Mouse (Mus musculus) kidney, adult 2 months (tissue): ENCODE data around the gene Ldha. TPM values are rescaled to one million over a fixed set of nuclear protein-coding genes. Genes with fewer than 3 reads are reported as not detected.
A peak's percentile ranks its signal among the peaks of the same experiment; 100 is the strongest.

Experiments
- DNase-seq: peaks from one replicate; pipeline ENCODE4 v3.0.0; 2021
- H3K27ac ChIP-seq: fragments of 200-500 bp; 2 replicates; pipeline ENCODE4 v1.5.1; 2012; ENCODE audit warnings: low read depth, low read length, control low read depth, inconsistent platforms; ENCODE audit not compliant: insufficient read depth
- H3K27me3 ChIP-seq: fragments of 200-500 bp; replicated peaks from 2 replicates; pipeline ENCODE4 v1.6.1; 2012; ENCODE audit warnings: mild to moderate bottlenecking, moderate library complexity, low read length, inconsistent platforms; ENCODE audit not compliant: control insufficient read depth, insufficient read depth
- H3K36me3 ChIP-seq: fragments of 200-500 bp; 2 replicates; pipeline ENCODE4 v1.6.1; 2012; ENCODE audit warnings: mild to moderate bottlenecking, moderate library complexity, low read length, inconsistent platforms; ENCODE audit not compliant: control insufficient read depth, insufficient read depth
- H3K4me1 ChIP-seq: fragments of 200-500 bp; 2 replicates; pipeline ENCODE4 v1.6.1; 2011; ENCODE audit warnings: low read length; ENCODE audit not compliant: control insufficient read depth, insufficient read depth
- H3K4me3 ChIP-seq: fragments of 200-500 bp; 2 replicates; pipeline ENCODE4 v1.5.1; 2011; ENCODE audit warnings: mild to moderate bottlenecking, low read depth, low read length, control low read depth; ENCODE audit not compliant: insufficient read depth
- CTCF ChIP-seq: fragments of 200-500 bp; conservative IDR thresholded peaks from 2 replicates; pipeline ENCODE4 v1.5.1; 2011; ENCODE audit warnings: low read depth, mild to moderate bottlenecking, control low read depth, low read length, moderate library complexity, mixed read lengths; ENCODE audit not compliant: insufficient read depth, insufficient read length
- POLR2A ChIP-seq: fragments of 200-500 bp; IDR thresholded peaks from one replicate; pipeline ENCODE4 v1.6.1; 2011; ENCODE audit warnings: low read depth, low read length, control low read depth
- WGBS: fragments of 180-500 bp; shearing (Covaris S2); methylation state at CpG from one replicate; pipeline ENCODE4 v1.1.7; 2018; 5-methylcytosine and 5-hydroxymethylcytosine counted together
- polyA plus RNA-seq: library from polyadenylated mRNA; depleted of rRNA; stranded (reverse); fragments of >200 nt; gene quantifications from 2 replicates; pipeline ENCODE4 v1.2.3, GENCODE M21; 2012; rRNA removed

The Ldha gene
- 665 and 667 TPM in 2 replicates for polyA plus RNA-seq

DNA sequence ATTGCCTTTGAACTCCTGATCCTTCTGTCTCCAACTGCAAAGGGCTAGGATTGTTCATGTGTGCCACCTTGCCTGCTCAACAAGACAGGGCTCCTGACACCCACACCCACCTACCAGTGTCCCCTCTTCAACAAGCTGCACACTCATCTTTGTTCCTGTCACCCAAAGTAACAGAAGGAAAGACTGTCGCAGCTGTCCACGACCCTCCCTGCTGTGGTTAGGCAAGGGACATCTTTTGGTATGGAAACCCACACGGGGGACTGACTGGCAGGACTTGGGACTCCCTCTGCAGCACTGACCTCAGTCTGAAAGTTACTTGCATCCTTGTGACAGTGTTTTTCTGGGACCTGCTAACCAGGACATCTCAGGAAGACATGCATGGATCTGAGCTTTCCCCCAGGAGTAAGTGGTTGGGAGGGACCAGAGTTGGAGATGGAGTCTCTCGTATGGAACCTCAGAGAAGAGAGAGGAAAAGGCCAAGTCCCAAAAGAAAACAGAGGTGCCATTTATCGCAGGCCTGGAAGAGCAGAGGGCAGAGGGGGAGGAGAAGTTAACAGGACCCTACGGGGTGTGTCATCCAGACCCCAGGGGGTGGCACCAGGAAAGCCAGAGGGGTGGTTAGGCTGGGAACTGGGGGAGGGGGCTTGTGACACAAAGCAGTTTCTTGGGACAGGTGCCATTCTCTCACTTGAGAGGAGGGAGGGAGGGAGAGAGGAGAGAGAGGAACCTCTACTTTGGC lies at the start of gene Ldha:
Gene Ldha (plus strand): TSS at position 689 of the 739 bp plus-strand sequence.
- no peaks in the 10 kb centered on the region for H3K27me3 ChIP-seq
- H3K4me3 ChIP-seq, result no peak within 1 kb of the TSS
- H3K27ac ChIP-seq, result peak within 1 kb of the TSS; percentile 99
- H3K4me1 ChIP-seq, result peaks cover 25% of the 10 kb centered on the region
- 72% methylated on average over 6 of the region's 6 CpGs for WGBS
- TF ChIP-seq POLR2A (no peak), CTCF (no peak)
- no peak for DNase-seq
- no peaks in the 10 kb centered on the region for H3K36me3 ChIP-seq

DNA sequence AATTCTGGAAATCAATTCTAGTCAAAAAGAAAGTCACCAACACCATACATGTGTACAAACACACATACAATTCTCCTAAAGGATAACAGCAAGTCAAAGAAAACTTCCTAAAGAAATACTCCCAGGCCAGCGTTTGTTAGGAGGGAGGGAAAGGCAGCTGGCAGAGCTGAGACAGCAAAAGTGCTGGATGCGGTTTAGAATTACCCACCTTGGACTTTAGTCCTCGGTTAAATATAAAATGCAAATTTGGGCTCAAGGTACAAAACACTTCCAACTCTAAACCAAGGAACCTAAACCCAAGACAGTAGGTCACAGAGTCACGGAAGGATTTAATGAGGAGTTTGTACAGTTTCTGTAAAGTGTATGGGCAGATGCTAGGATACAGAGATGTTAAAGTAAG lies 47.4 kb upstream of the Ldha start:
- WGBS, result 39% methylated on average over 4 of the region's 4 CpGs
- Histone ChIP-seq H3K27me3 (no peaks in the 10 kb centered on the region), H3K4me3 (peak overlapping the region; percentile 6; the same call in 1 of the 2 replicates), H3K27ac (0 out of 2 replicates have a peak overlapping the region, but pooled peaks have one; percentile 27), H3K36me3 (peaks cover 3% of the 10 kb centered on the region; the same call in 1 of the 2 replicates), H3K4me1 (peaks cover 6% of the 10 kb centered on the region; the same call in 1 of the 2 replicates)
- DNase-seq, result peak; percentile 77
- TF ChIP-seq POLR2A, result no peak
- no peak for TF ChIP-seq CTCF

DNA sequence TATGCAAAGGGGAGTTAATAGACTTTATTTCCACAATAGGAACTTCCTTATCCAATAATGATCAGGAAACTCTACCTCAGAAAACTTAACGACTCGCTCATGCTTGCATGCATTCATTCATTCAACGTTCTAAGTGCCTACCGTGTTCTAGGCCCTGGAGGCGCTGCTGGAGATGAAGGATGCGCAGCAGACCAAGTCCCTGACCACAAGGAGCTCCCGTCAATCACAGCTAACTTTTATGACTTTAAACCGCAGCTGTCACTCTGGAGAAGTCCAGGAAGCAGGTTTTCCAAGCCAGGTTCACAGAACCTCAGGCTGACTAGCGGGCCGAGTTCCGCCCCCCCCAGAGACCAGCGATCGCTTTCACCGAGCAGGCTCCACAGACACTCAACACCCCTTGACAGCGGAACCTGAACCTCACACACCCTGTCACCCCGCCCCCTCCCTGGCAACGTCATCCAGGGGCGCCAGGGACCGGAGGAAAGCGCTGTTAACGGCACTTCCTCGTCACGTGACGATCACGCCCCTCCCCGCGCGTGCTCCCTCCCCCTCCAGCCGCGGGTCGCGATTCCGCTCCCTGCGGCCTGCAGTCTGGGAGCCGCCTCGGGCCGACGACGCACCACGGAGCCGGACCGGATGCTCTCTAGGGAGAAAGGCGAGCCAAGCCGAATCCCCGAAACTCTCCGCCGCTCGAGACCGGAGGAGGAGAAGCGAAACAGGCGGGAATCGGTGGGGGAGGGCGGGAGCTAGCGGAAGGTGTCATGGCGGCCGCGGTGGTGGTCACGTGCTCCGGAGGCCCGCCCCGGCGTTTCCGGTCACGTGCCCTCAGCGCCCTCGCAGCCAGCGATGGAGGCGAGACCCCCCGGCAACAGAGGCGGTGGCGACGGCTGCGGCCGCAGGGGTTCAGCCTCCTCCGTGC lies 45.7 kb upstream of the Ldha start, which contains the start of the genes Hps5 and Gtf2h1:
Gene Hps5 (minus strand): TSS at position 778 of the 919 bp plus-strand sequence.
Gene Gtf2h1 (plus strand): TSS at position 817 of the 919 bp plus-strand sequence.
- WGBS, result under 1% methylated on average over 74 of the region's 75 CpGs
- DNase-seq, result peak; percentile 99
- H3K36me3 ChIP-seq, result no peaks in the 10 kb centered on the region
- H3K4me1 ChIP-seq, result peaks cover 6% of the 10 kb centered on the region; the same call in 1 of the 2 replicates
- H3K27me3 ChIP-seq, result no peaks in the 10 kb centered on the region
- TF ChIP-seq CTCF (no peak), POLR2A (peak; percentile 52)
- peak within 1 kb of the TSS; percentile 97 for H3K27ac ChIP-seq
- peak within 1 kb of the TSS; percentile 78 for H3K4me3 ChIP-seq

DNA sequence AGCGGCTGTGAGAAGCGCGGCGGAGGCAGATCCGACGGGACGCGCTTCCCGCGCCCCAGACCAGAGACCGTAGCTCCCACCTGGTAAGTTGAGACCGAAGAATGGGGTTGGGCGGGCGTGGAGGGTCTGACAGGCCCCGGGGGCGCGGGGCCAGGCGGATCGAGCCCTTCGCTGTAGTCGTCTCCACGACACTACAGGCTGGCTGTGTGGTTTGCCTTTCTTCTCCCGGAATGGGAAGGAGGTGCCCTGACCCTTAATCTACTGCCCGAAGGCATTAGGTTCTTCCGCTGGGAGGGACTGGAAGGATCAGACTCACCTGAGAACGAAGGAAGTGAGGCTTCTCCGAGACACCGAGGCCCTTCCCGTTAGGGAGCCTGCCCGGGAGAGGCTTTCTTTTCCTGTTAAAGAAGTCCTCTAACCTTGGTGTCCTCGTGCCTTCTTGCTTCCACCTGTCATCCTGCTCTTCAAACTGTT lies 45.0 kb upstream of the Ldha start:
- Histone ChIP-seq H3K4me3 (peak overlapping the region; percentile 78), H3K4me1 (peaks cover 6% of the 10 kb centered on the region; the same call in 1 of the 2 replicates), H3K36me3 (no peaks in the 10 kb centered on the region), H3K27me3 (no peaks in the 10 kb centered on the region), H3K27ac (peak overlapping the region; percentile 97)
- no peak for DNase-seq
- WGBS, result 0% methylated on average over 29 of the region's 31 CpGs
- TF ChIP-seq POLR2A (no peak), CTCF (no peak)

DNA sequence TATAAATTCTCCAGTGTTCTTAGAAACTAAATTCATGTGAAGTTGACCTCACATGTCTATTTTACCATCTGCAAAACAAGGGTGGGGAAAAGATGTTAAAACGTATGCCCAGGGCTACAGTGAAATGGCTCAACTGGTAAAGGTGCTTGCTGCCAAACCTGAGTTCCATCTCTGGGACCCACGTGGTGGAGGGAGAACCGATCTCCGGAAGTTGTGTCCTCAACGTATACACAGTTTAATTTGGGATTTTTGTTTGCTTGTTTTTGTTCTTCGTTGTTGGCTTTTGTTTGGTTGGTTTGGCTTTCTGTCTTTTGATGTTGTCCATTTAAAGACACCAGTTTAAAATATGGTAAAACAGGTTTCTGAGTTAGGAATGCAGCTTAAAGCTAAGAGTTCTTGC lies 44.5 kb upstream of the Ldha start:
- no peak for TF ChIP-seq CTCF
- TF ChIP-seq POLR2A, result no peak
- H3K27me3 ChIP-seq, result no peaks in the 10 kb centered on the region
- no peak for DNase-seq
- peaks cover 6% of the 10 kb centered on the region; the same call in 1 of the 2 replicates for H3K4me1 ChIP-seq
- no peaks in the 10 kb centered on the region for H3K36me3 ChIP-seq
- no peak overlapping the region for H3K27ac ChIP-seq
- H3K4me3 ChIP-seq, result peak overlapping the region; percentile 58
- 36% methylated on average over 6 of the region's 6 CpGs for WGBS

DNA sequence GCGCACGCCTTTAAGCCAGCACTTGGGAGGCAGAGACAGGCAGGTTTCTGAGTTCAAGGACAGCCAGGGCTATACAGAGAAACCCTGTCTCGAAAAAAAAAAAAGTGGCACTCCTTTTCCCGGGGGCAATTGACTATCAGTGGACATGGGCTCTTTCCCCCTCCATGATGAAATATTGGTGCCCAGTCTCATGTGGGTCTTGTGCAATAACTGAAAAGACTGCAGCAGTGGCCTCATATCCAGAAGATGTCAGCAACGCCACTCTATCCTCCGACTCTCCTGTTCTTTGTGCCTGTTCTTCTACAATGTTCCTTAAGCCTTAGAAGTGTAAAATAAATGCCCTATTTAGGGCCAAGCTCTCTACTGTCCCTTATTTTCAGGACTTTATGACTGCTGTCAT lies 30.9 kb upstream of the Ldha start:
- H3K36me3 ChIP-seq, result peaks cover 5% of the 10 kb centered on the region
- no peak for DNase-seq
- no peak overlapping the region for H3K4me3 ChIP-seq
- no peaks in the 10 kb centered on the region for H3K27me3 ChIP-seq
- no peak overlapping the region for H3K27ac ChIP-seq
- H3K4me1 ChIP-seq, result no peaks in the 10 kb centered on the region
- TF ChIP-seq POLR2A (no peak), CTCF (no peak)
- WGBS, result 93% methylated on average over 6 of the region's 6 CpGs
